Mouse (Mus musculus) liver, postnatal 0 days (tissue): Measurements from ENCODE around the gene Stk32c.

Experiments
- CTCF ChIP-seq: sonication (generic); IDR thresholded peaks from 2 replicates; pipeline ENCODE4 v1.5.1; 2016; ENCODE audit warnings: antibody characterized with exemption, low read depth
- EP300 ChIP-seq: IDR thresholded peaks from 2 replicates; pipeline ENCODE4 v1.6.1; 2016; ENCODE audit warnings: antibody characterized with exemption, low read depth, mild to moderate bottlenecking

DNA sequence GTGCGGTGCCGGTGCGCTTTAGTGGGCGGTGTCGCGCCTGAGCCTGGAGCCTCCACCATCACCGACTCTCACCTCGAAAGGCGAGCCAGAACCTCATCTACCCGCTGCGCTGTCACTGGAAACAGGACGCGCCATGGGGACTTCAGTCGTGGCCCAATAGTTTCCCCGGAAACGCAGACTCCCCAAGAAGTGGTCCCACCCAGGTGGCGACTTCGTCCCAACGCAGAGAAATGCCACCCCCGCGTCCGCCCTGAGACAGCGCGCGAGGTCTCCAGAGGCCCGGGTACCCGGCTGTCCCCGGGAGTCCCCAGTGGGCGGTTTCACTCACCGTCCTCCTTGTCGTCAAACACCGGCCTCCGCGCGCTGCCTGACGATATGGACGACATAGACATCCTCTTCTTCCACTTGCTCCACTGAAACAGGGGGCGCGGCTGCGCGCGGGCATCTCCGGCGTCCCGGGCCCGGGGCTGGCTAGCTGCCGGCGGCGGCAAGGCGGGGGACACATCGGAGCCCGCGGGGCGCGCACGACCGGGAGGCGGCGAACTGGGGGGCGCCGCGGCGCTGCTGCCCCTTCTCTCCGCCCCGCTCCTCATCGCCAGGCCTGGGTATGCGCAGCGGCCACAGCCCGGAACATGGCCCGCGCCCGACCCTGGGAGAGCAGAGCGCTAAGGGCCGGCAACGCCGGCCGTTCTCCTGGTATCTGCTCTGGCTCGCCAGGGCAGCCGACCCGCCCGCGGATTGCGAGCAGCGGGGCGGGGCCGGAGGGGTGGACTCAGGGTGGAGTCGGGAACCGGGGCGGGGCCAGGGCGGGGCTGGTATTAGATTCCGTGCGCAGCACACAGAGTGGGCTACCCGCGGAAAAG is 25.1 kb downstream of the Stk32c start:
- TF ChIP-seq CTCF (no peak), EP300 (no peak)
